Mouse (Mus musculus): ENCODE measurements around the gene Slc9a8.
A peak's percentile ranks its signal among the peaks of the same experiment; 100 is the strongest.
"Not testable (repeated sequence)": the region's sequence is repeated elsewhere in the genome, so short reads cannot be mapped to it uniquely, and the experiment has no call there.

Gene Slc9a8

GRCm38 (mm10) chr2:167421330-167422149 lies at the start of gene Slc9a8:
TSS of gene Slc9a8 (plus strand) at chr2:167421712.
- peak; percentile 87 to 91 for DNase-seq (ENCODE audit: low spot score in 2 of 2)

DNA sequence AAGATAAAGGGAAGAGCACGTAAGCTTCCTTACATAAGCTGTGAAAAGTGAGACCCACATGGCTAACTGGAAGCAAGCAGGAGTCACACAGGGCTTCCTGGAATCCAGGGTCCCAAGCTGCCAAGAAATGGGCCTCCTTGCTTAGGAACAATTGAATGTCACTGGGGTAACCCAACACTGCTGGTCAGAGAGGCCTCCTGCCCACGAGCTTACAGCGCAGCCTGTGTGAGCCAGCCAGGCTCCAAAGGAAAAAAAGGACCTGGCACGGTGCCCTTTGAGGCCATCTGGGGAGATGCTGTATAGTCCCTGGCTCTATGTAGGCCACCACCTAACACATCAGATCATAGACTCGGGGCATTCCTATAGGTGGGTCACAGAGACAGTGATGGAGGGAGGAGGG lies 48.2 kb upstream of the Slc9a8 start:
- no peak for DNase-seq (ENCODE audit: low spot score in 2 of 2)

GRCm38 (mm10) chr2:167374191-167374805 lies 47.2 kb upstream of the Slc9a8 start:
- DNase-seq (ENCODE audit: low spot score in 2 of 2) = no peak

- no peak for DNase-seq (ENCODE audit: low spot score in 2 of 2)
Observed at GRCm38 (mm10) chr2:167375135-167375534, 46.4 kb upstream of the Slc9a8 start.

DNA sequence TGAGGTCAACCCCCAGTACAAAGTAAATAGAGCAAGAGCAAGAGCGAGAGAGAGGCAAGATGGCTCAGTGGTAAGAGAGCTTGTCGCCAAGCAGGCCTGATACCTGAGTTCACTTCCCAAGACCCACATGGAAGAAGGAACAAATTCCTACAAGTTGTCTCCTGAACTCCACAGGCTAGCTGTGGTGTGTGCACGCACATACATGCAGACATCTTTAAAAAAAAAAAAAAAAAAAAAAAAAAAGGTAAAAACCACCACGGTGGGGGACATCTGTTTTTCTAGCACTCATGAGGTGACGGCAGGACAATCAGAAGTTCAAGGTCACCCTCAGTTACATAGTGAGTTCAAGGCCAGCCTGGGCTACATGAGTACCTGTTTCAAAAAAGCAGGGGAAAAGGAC lies 45.8 kb upstream of the Slc9a8 start:
- DNase-seq (ENCODE audit: low spot score in 2 of 2) = no peak

DNA sequence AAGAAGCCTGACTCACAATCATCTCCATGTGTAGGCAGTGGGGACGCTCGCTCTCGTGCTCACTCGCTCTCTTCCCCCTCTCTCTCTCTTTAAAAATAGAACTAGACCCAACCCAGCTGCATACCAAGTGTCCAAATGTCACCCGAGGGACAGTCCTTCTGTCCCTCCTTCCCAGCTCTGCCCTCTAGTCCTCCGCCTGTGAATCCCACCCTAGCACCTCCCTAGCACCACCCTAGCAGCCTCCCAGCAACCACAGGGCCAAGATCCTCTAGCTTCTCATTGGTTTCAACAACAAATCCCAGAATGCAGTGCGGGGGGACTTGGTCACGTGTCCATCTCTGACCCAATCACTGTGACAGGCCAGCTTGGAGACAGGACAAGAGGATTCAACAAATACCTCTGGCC lies 45.4 kb upstream of the Slc9a8 start:
- DNase-seq (ENCODE audit: low spot score in 2 of 2) = no peak

DNA sequence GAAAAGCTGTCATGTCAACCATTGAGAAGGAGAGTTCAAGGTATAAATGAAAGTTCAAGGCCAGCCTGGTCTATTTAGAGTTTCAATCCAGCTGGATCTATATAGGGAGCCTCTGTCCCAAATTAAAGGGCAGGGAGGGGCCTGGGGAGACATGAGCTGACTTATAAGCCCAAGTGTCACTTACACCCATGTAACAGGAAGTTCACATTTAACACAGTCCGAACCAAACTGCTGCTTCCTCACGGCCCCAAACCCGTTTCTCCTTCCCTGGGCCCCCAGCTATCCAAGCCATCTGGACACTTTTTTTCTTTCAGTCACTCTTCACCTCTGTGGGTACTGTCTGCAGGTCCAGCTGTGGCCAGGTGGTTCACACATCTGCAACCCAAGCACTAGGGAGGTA lies 43.8 kb upstream of the Slc9a8 start:
- no peak for DNase-seq (ENCODE audit: low spot score in 2 of 2)

DNA sequence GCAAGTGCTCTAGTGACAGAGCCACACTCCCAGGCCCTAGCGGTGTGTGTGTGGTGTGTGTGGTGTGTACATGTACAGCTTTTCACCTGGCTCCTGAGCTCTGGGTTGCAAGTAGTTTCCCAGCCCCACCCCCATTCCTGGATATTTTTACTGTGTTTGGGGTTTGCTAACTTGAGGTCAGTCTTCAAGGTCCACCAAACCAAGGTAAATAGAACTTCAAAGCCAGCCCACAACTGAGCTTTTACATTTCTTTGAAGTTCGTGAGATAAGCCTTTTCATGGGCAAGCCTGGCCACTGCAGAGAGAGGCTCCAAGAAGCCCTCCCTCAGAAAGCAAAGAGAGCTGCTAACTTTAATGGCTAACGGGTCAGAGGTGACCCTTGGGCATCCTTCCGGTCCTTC lies 42.5 kb upstream of the Slc9a8 start:
- DNase-seq (ENCODE audit: low spot score in 2 of 2) = no peak

DNA sequence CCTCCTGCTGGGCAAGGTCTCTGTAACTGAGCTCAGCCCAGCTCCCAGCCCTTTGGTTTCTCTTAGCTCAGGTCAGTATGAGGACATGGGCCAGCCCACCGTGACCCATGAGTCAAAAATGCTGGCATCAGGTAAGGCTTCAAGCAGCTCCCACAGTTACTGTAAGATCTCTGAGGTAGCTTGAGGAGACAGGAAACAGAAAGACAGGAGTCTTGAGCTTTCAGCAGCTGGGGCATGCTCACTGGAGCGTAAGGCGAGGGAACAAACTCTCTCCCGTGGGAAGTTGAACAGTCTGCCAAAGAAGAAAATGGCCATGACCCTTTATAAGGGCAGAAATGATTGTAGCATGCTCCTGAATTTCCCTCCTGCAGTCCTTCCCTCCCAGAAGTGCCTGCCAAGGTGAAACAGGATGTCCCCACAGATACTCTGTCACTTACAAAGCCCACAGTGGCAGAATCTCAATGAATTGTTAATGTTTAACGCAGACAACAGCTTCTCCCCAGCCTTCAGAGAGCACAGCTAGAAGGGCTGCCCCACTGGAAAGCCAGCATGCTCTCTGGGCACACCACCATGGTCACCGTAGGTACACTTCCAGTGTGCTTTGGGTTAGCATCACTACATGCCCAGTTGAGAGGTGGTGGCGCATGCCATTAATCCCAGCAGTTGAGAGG lies 40.8 kb upstream of the Slc9a8 start:
- no peak for DNase-seq (ENCODE audit: low spot score in 2 of 2)

GRCm38 (mm10) chr2:167381596-167381995 lies 39.9 kb upstream of the Slc9a8 start:
- DNase-seq (ENCODE audit: low spot score in 2 of 2) = no peak

- DNase-seq (ENCODE audit: low spot score in 2 of 2) = no peak
Observed at GRCm38 (mm10) chr2:167382389-167382788, 39.1 kb upstream of the Slc9a8 start.

DNA sequence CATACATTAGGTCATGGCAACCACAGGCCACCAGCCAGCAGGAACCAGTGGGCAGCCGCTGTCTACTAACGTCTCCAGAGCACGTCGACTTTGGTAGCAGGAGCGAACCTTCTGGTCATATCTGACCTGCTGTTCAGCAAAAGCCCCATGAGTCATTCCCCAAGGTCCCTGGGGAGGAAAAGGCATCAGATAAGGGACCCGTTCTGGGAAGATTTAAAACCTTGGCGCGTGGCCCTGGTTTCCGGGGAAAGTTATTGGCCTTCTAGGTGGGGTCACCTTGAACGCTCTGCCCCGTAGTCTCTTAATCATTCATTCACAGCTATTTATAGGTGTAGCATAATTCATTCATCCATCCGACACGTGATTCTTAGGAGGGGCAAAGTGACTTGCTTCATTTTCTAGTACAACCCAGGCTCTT lies 37.8 kb upstream of the Slc9a8 start:
- no peak for DNase-seq (ENCODE audit: low spot score in 2 of 2)

GRCm38 (mm10) chr2:167386456-167386855 lies 35.1 kb upstream of the Slc9a8 start:
- DNase-seq (ENCODE audit: low spot score in 2 of 2) = no peak

DNA sequence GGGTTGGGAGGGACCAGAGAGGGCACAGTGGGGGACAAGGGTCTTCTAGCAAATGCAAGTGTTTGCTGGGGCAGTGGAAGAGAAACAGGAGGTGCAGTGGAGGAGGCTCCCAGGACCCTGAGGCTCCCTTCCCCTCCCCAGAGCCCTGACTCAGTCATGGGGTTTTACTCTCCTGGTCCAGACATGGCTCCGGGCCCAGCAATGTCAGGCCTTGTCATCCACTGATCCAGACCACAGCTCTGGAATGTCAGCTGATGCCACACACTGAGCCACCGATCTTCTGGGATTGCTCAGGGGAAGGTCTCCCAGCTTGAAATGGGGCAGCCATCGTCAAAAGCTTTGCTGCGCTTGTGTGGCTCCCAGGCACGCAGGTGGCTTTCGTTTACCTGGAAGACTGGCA lies 34.5 kb upstream of the Slc9a8 start:
- no peak for DNase-seq (ENCODE audit: low spot score in 2 of 2)

DNA sequence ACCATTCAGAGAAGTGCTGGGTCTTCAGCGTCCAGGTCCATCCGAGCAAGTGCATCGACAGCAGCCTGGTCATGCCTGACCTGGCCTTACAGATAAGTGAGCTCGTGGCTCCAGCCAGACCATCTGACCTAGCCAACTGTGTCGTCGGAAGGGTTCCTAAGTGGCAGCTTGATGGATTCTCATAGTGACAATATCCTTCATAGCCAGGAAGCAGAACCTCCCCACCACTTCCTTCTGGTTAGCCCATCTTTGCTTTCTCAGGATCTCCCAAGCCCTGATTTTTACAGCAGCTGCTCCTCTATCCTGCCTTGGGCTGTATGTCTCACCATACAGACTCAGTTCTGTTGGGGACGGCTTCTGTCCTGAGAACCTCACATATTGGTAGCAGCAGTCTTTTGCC lies 27.1 kb upstream of the Slc9a8 start:
- no peak for DNase-seq (ENCODE audit: low spot score in 2 of 2)

GRCm38 (mm10) chr2:167396420-167396819 lies 25.1 kb upstream of the Slc9a8 start:
- DNase-seq (ENCODE audit: low spot score in 2 of 2) = not testable (repeated sequence)

GRCm38 (mm10) chr2:167399012-167399411 lies 22.5 kb upstream of the Slc9a8 start:
- DNase-seq (ENCODE audit: low spot score in 2 of 2) = no peak

GRCm38 (mm10) chr2:167399646-167400045 lies 21.9 kb upstream of the Slc9a8 start:
- no peak for DNase-seq (ENCODE audit: low spot score in 2 of 2)

DNA sequence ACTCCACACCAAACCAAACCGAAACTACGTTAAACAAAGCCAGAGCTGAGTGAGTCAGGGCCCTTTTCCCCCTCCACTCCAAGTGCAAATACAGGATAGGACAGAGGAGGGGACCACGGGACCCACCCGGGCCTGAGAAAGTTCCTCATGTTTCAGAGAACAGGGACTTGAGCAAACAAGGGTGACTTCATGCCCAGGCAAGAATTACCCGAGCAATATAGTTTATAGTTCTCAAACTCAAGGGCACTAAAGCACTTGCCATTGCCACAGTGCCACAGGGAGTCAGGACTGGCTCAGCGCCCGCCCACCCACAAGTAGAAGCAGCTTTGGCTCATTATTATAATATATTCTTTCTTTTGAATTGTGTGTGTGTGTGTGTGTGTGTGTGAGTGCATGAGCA lies 18.4 kb upstream of the Slc9a8 start:
- no peak for DNase-seq (ENCODE audit: low spot score in 2 of 2)

DNA sequence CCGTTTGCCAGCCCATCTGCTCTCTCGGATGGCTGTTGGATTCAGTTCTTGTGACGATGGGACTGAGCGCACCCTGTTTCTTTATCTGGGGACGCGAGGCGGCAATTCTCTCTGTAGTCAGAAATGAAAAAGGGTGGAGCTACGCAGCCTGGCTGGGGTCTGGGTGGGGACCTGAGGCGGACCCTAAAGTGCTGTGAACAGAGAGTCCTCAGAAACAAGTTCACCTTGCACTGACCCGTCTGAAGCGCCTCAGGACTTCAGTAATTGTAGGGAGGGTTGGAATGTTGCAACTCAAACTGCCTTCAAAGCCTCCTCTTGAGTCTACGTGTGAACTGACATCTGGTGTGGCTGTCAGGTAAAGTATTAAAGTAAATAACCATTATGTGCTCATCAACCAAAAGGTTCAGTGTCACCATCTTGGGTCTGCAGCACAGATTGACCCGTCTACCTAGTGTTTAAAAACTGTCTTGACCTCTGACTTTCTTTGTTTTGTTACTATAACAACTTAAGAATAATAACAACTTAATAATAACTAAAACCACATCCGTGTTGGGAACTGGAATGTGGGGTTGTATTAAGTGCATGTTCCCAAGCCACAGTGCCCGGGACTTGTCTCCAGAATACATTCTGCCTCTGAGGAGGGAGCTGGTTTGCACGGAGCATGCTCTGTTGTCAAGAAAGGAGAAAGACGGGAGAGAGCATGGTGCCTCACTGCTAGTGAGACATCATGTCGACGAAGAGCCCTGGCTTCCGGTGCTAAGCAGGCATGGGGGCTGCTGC lies 16.2 kb upstream of the Slc9a8 start:
- no peak for DNase-seq (ENCODE audit: low spot score in 2 of 2)

DNA sequence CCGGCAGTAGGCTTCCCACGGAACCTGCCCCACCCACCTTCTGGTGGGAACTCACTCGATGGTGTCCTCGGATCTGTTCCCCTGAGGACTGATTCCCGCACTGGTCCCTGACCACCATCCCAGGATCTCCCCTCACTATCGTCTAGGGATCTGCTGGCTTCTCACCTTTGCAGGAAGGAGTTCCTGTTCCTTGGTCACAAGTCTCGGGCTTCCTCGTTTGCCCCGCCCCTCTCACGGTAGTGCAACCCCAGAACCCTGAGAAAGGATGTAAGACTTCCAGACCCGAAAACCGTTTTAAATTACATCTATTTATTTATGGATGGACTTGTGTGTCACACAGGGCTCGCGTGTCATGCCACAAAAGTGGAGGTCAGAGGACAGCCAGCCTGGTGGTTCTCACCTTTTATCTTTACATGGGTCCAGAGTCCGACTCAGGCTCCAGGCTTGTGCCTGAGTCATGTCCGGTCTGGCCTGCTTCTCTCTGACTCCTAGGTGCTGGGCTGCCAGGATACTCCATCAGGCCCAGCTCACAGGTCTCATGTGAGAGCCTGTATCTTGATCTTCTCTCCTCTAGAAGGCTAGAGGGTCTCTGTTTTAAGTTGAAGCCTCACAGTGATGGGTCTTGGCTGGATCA lies 14.1 kb upstream of the Slc9a8 start:
- no peak for DNase-seq (ENCODE audit: low spot score in 2 of 2)

DNA sequence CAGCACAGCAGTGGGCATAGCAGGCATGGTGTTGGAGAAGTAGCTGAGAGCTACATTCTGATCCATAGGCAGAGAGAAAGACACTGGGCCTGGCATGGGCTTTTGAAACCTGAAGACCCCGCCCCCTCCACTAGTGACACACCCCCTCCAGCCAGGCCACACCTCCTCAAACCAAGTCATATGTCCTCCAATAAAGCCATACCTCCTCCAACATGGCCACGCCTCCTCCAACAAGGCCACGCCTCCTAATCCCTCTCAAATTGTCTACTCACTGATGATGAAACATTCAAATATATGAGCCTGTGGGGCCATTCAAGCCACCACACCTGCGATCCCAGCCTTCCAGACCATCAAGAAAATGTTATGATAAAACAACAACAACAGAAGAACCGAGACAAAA lies 7.1 kb upstream of the Slc9a8 start:
- DNase-seq (ENCODE audit: low spot score in 2 of 2) = no peak

Measured in spleen, postnatal 14 days (tissue).